Mouse (Mus musculus) stomach, embryonic 16.5 days (tissue): ENCODE data around the gene Col5a3. TPM values are rescaled to one million over a fixed set of nuclear protein-coding genes. Genes with fewer than 3 reads are reported as not detected.

Experiments used
- ATAC-seq: fragments of 200-750 bp; cut with Nextera tagmentation; 2 replicates; pipeline ENCODE4 v1.8.0; 2017; ENCODE audit warnings: moderate number of reproducible peaks, moderate TSS enrichment; ENCODE audit not compliant: insufficient read depth, low FRiP score
- H3K27ac ChIP-seq: fragments of 300-500 bp; sonication (generic); 2 replicates; pipeline ENCODE4 v1.5.1; 2014; ENCODE audit warnings: low read length
- H3K27me3 ChIP-seq: fragments of 300-500 bp; sonication (generic); 2 replicates; pipeline ENCODE4 v1.6.1; 2014; ENCODE audit warnings: low read length, control low read depth, mixed read lengths; ENCODE audit not compliant: control insufficient read depth, insufficient read depth
- H3K36me3 ChIP-seq: fragments of 300-500 bp; sonication (generic); 2 replicates; pipeline ENCODE4 v1.6.1; 2014; ENCODE audit warnings: low read length; ENCODE audit not compliant: control insufficient read depth, insufficient read depth
- H3K4me1 ChIP-seq: fragments of 300-500 bp; sonication (generic); 2 replicates; pipeline ENCODE4 v1.6.1; 2014; ENCODE audit warnings: low read length, control low read depth, mixed read lengths; ENCODE audit not compliant: control insufficient read depth, insufficient read depth
- H3K4me2 ChIP-seq: fragments of 300-500 bp; sonication (generic); 2 replicates; pipeline ENCODE4 v1.6.1; 2014; ENCODE audit warnings: low read depth, low read length, mixed read lengths
- H3K4me3 ChIP-seq: fragments of 300-500 bp; sonication (generic); replicated peaks from 2 replicates; pipeline ENCODE4 v1.5.1; 2014; ENCODE audit warnings: mild to moderate bottlenecking, low read length
- H3K9ac ChIP-seq: fragments of 300-500 bp; sonication (generic); 2 replicates; pipeline ENCODE4 v1.6.1; 2014; ENCODE audit warnings: low read length
- H3K9me3 ChIP-seq: fragments of 300-500 bp; sonication (generic); replicated peaks from 2 replicates; pipeline ENCODE4 v1.6.1; 2016; ENCODE audit warnings: low read length, control low read depth; ENCODE audit not compliant: control insufficient read depth
- WGBS: fragments of 180-500 bp; shearing (Covaris S2); extraction: QIAGEN DNeasy Blood & Tissue Kit; methylation state at CpG from one replicate; pipeline ENCODE4 v1.1.7; 2014; 5-methylcytosine and 5-hydroxymethylcytosine counted together
- polyA plus RNA-seq: library from polyadenylated mRNA; unstranded; fragments of >200 nt; fragmentation: Nextera tagmentation; extraction: Ambion mirVana; gene quantifications from 2 replicates; pipeline ENCODE4 v1.2.1, GENCODE M21; 2015

Gene Col5a3
- polyA plus RNA-seq, 1 experiment from 2014 or later: 3.3 TPM

DNA sequence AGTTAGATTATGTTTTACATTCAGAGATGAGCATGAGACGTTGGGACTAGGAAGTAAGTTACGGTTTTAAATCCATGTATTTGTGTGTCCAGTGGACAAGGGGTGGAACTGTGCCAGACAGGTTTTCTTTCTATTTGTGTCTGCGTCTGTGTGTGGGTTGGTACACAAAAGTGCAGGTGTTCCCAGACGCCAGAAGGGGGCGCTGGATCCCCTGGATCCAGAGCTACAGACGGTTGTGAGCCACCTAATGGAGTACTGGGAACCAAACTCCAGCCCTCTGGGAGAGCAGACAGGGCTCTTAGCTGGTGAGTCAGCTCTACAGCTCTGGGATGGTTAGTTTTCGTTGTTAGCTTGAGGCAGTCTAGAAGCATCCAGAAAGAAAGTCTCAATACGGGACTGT, 26.9 kb downstream of the Col5a3 start:
- no peaks in the 10 kb centered on the region for H3K27me3 ChIP-seq
- whole genome bisulfite sequencing: 72% methylated on average over 8 of the region's 8 CpGs

GRCm38 (mm10) chr9:20785055-20785454, 29.8 kb downstream of the Col5a3 start:
- Histone ChIP-seq H3K9ac (no peak overlapping the region), H3K27ac (no peak overlapping the region), H3K36me3 (no peaks in the 10 kb centered on the region), H3K4me3 (no peak overlapping the region), H3K27me3 (no peaks in the 10 kb centered on the region), H3K4me1 (no peaks in the 10 kb centered on the region; the same call in none of the 2 replicates), H3K9me3 (0 out of 2 replicates have a peak, but pooled peaks cover 2% of the 10 kb centered on the region), H3K4me2 (no peak overlapping the region)
- ATAC-seq: no peak
- WGBS: 50% methylated on average over 6 of the region's 6 CpGs

More for the DNA sequence above, 26.9 kb downstream of the Col5a3 start:
- Histone ChIP-seq H3K36me3 (no peaks in the 10 kb centered on the region), H3K4me3 (no peak overlapping the region), H3K9ac (no peak overlapping the region), H3K27ac (no peak overlapping the region), H3K4me1 (no peaks in the 10 kb centered on the region; the same call in none of the 2 replicates), H3K4me2 (no peak overlapping the region), H3K9me3 (no peaks in the 10 kb centered on the region)
- ATAC-seq: no peak

DNA sequence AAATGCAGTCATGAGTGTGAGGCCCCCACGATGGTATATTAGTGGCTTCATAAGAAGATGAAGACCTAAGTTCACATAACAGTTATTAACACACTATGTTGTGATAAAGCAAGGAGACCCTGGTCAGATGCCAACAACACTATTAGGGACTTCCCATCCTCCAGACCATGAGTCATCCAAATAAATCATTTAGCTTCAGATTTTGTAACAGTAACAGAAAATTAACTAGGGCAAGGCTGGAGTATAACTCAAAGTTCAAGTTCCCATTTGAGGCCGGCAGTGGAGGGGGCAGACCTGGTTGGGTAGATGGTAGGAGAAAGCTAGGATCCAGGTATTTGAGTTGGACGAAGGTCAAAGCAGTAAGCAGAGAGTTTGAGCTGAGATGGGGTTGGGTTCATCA, 33.6 kb downstream of the Col5a3 start:
- no peak for ATAC-seq
- H3K4me3 ChIP-seq: no peak overlapping the region
- H3K27ac ChIP-seq: no peak overlapping the region
- H3K9me3 ChIP-seq: 0 out of 2 replicates have a peak, but pooled peaks cover 2% of the 10 kb centered on the region
- no peaks in the 10 kb centered on the region; the same call in 1 of the 2 replicates for H3K4me1 ChIP-seq
- no peak overlapping the region for H3K4me2 ChIP-seq
- H3K27me3 ChIP-seq: no peaks in the 10 kb centered on the region
- H3K9ac ChIP-seq: no peak overlapping the region
- 75% methylated on average over 3 of the region's 3 CpGs for WGBS
- H3K36me3 ChIP-seq: no peaks in the 10 kb centered on the region

GRCm38 (mm10) chr9:20765274-20765673, 49.6 kb downstream of the Col5a3 start:
- Histone ChIP-seq H3K27ac (no peak overlapping the region), H3K9ac (no peak overlapping the region), H3K27me3 (no peaks in the 10 kb centered on the region), H3K4me3 (no peak overlapping the region), H3K36me3 (no peaks in the 10 kb centered on the region), H3K4me2 (no peak overlapping the region), H3K9me3 (no peaks in the 10 kb centered on the region), H3K4me1 (no peaks in the 10 kb centered on the region)
- WGBS: 91% methylated on average over 2 of the region's 2 CpGs
- no peak for ATAC-seq

DNA sequence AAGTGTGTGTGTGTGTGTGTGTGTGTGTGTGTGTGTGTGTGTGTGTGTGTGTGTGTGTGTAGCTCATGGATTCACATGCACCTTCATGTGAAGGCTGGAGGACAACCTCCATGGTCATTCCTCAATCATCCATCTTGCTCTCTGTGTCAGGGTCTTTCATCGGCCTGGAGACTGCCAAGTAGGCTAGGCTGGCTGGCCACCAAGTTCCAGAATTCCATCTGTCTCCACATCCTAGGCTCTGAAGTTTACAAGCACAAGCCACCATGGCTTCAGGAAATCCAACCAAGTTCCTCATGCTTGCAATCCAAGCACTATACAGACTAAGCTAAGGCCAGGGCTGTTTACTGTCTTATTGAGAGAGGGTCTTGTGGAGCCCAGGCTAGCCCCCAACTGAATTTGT, 51.8 kb downstream of the Col5a3 start:
- no peak for ATAC-seq
- 68% methylated on average over 1 of the region's 1 CpGs for WGBS
- Histone ChIP-seq H3K9ac (no peak overlapping the region), H3K27me3 (no peaks in the 10 kb centered on the region), H3K36me3 (no peaks in the 10 kb centered on the region), H3K4me3 (no peak overlapping the region), H3K27ac (no peak overlapping the region), H3K4me2 (no peak overlapping the region), H3K4me1 (no peaks in the 10 kb centered on the region), H3K9me3 (no peaks in the 10 kb centered on the region)

GRCm38 (mm10) chr9:20762197-20762961, 52.5 kb downstream of the Col5a3 start:
- Histone ChIP-seq H3K36me3 (no peaks in the 10 kb centered on the region), H3K4me2 (no peak overlapping the region), H3K27me3 (no peaks in the 10 kb centered on the region), H3K9ac (no peak overlapping the region), H3K9me3 (no peaks in the 10 kb centered on the region), H3K27ac (no peak overlapping the region), H3K4me1 (no peaks in the 10 kb centered on the region), H3K4me3 (no peak overlapping the region)
- 54% methylated on average over 7 of the region's 7 CpGs for WGBS
- no peak for ATAC-seq

GRCm38 (mm10) chr9:20761388-20761787, 53.5 kb downstream of the Col5a3 start:
- WGBS: 57% methylated on average over 3 of the region's 3 CpGs
- ATAC-seq: no peak

DNA sequence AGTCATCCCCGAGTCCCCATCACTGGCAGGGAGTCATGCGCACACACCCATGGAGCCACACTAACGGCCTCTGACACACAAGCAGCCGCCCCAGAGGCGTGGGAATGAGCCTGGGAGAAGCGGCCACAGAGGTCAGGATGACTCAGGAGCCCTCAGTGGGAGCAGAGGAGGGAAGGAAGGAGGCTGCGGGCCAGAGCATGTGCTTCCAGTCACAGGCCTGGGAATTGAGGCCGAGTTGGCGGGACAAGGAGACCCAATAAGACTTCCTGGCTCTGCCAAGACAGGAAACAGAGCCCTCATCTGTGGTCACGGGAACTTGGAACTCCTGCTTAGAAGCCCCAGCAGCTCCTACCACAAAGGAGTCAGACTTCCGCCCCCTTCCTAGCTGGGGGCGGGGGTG, 54.1 kb downstream of the Col5a3 start:
- Histone ChIP-seq H3K27ac (peak overlapping the region; percentile 46; the same call in 1 of the 2 replicates), H3K9me3 (no peaks in the 10 kb centered on the region), H3K36me3 (no peaks in the 10 kb centered on the region), H3K27me3 (no peaks in the 10 kb centered on the region), H3K4me3 (no peak overlapping the region), H3K4me1 (no peaks in the 10 kb centered on the region), H3K4me2 (no peak overlapping the region), H3K9ac (no peak overlapping the region)
- peak; percentile 61; the same call in 1 of the 2 replicates for ATAC-seq
- WGBS: 46% methylated on average over 12 of the region's 12 CpGs

More at GRCm38 (mm10) chr9:20761388-20761787, 53.5 kb downstream of the Col5a3 start:
- no peaks in the 10 kb centered on the region for H3K9me3 ChIP-seq
- no peak overlapping the region for H3K9ac ChIP-seq
- H3K27ac ChIP-seq: peak overlapping the region; percentile 46
- no peaks in the 10 kb centered on the region for H3K27me3 ChIP-seq
- H3K4me2 ChIP-seq: no peak overlapping the region
- H3K36me3 ChIP-seq: no peaks in the 10 kb centered on the region
- no peaks in the 10 kb centered on the region for H3K4me1 ChIP-seq
- no peak overlapping the region for H3K4me3 ChIP-seq

GRCm38 (mm10) chr9:20758896-20759295, 56.0 kb downstream of the Col5a3 start:
- H3K36me3 ChIP-seq: no peaks in the 10 kb centered on the region
- no peaks in the 10 kb centered on the region for H3K27me3 ChIP-seq
- H3K27ac ChIP-seq: no peak overlapping the region
- H3K4me3 ChIP-seq: no peak overlapping the region
- H3K9me3 ChIP-seq: no peaks in the 10 kb centered on the region
- no peaks in the 10 kb centered on the region for H3K4me1 ChIP-seq
- H3K4me2 ChIP-seq: no peak overlapping the region
- no peak for ATAC-seq
- WGBS: 80% methylated on average over 6 of the region's 6 CpGs
- H3K9ac ChIP-seq: no peak overlapping the region
